Comparison of ENCODE assay signal across 8 mouse cellular contexts in the genomic region with DNA sequence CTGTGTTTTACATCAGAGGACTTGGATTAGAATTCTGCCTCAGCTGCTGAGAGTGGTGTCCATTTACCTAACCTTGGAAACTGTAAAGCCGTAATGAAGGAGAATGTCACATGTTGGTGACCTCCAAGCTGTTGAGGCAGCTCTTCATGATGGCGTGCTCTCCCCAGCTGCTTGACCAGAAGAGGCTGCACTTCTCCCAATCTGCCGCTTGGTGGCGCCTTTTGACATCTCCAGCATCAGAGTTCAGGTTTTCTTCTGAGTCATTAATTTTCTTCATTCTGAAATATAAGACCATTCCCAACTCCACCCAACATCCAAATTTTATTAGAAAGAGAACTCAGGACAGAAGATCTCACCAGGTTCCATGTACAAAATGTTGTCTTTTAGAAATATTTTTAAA.
DNase-seq lines count a peak whose midpoint lies in the region; ATAC-seq and TF ChIP-seq lines count a peak whose summit lies in the region.

No protein-coding gene starts in this region.

- WGBS in heart, postnatal 0 days, result 48% methylated on average over 4 of the region's 4 CpGs
- 36% methylated on average over 4 of the region's 4 CpGs for WGBS in limb, embryonic 11.5 days
- 50% methylated on average over 4 of the region's 4 CpGs for WGBS in midbrain, embryonic 14.5 days
- WGBS in heart, embryonic 10.5 days, result 42% methylated on average over 4 of the region's 4 CpGs

- H3K9me3 ChIP-seq in heart, postnatal 0 days (replicated peaks; ENCODE audit: control insufficient read depth, low read length), result no peaks in the 10 kb centered on the region
- no peaks in the 10 kb centered on the region for H3K9me3 ChIP-seq in limb, embryonic 11.5 days (ENCODE audit: control insufficient read depth, low read length)
- H3K9me3 ChIP-seq in midbrain, embryonic 14.5 days (ENCODE audit: control insufficient read depth, low read length), result no peaks in the 10 kb centered on the region
- no peaks in the 10 kb centered on the region for H3K9me3 ChIP-seq in heart, embryonic 10.5 days

- no peak overlapping the region for H3K4me2 ChIP-seq in heart, postnatal 0 days (ENCODE audit: low read depth, low read length)
- H3K4me2 ChIP-seq in limb, embryonic 11.5 days (ENCODE audit: low read depth, severe bottlenecking), result no peak overlapping the region
- H3K4me2 ChIP-seq in midbrain, embryonic 14.5 days (ENCODE audit: low read length), result no peak overlapping the region

- H3K4me1 ChIP-seq in heart, postnatal 0 days (ENCODE audit: control insufficient read depth, insufficient read depth), result peaks cover 11% of the 10 kb centered on the region; the same call in 1 of the 2 replicates
- 0 out of 2 replicates have a peak, but pooled peaks cover 3% of the 10 kb centered on the region for H3K4me1 ChIP-seq in limb, embryonic 11.5 days (ENCODE audit: control insufficient read depth, insufficient read depth, low read length)
- H3K4me1 ChIP-seq in midbrain, embryonic 14.5 days (ENCODE audit: control insufficient read depth, insufficient read depth, low read length), result peaks cover 6% of the 10 kb centered on the region; the same call in 1 of the 2 replicates
- peaks cover 6% of the 10 kb centered on the region; the same call in 1 of the 2 replicates for H3K4me1 ChIP-seq in heart, embryonic 10.5 days

- ATAC-seq in heart, postnatal 0 days (ENCODE audit: insufficient read depth, low read depth), result no peak
- no peak for ATAC-seq in limb, embryonic 11.5 days (ENCODE audit: insufficient number of reproducible peaks, low FRiP score, low TSS enrichment, low read depth)
- ATAC-seq in midbrain, embryonic 14.5 days (ENCODE audit: low FRiP score, low TSS enrichment), result no peak

- H3K27ac ChIP-seq in heart, postnatal 0 days (ENCODE audit: low read depth), result no peak overlapping the region
- no peak overlapping the region for H3K27ac ChIP-seq in limb, embryonic 11.5 days (replicated peaks; ENCODE audit: low read depth, low read length)
- H3K27ac ChIP-seq in midbrain, embryonic 14.5 days (replicated peaks; ENCODE audit: low read depth, low read length), result no peak overlapping the region
- no peak overlapping the region for H3K27ac ChIP-seq in heart, embryonic 10.5 days

- H3K4me3 ChIP-seq in heart, postnatal 0 days (ENCODE audit: low read depth, low read length), result no peak overlapping the region
- no peak overlapping the region for H3K4me3 ChIP-seq in limb, embryonic 11.5 days (ENCODE audit: low read depth, low read length)
- no peak overlapping the region for H3K4me3 ChIP-seq in midbrain, embryonic 14.5 days (replicated peaks; ENCODE audit: low read depth, low read length)
- no peak overlapping the region for H3K4me3 ChIP-seq in heart, embryonic 10.5 days

- no peaks in the 10 kb centered on the region for H3K27me3 ChIP-seq in heart, postnatal 0 days (ENCODE audit: control insufficient read depth, insufficient read depth, low read length)
- H3K27me3 ChIP-seq in limb, embryonic 11.5 days (ENCODE audit: control insufficient read depth, insufficient read depth, low read length), result no peaks in the 10 kb centered on the region
- H3K27me3 ChIP-seq in midbrain, embryonic 14.5 days (ENCODE audit: control insufficient read depth, insufficient read depth, low read length), result no peaks in the 10 kb centered on the region
- no peaks in the 10 kb centered on the region for H3K27me3 ChIP-seq in heart, embryonic 10.5 days (ENCODE audit: insufficient read depth, poor library complexity, severe bottlenecking)

- TF ChIP-seq EP300 in heart, postnatal 0 days (IDR thresholded peaks at IDR 0.05; ENCODE audit: low read depth), result no peak

- peak; percentile 49 for TF ChIP-seq CTCF in heart, postnatal 0 days (IDR thresholded peaks at IDR 0.05; ENCODE audit: low read depth)

- DNase-seq in heart, postnatal 0 days (ENCODE audit: low spot score), result no peak
- DNase-seq in heart, adult 9 months (ENCODE audit: low spot score in 2 of 2), result no peak
- DNase-seq in 416B (ENCODE audit: low read depth) (peak; percentile 50), ZHBTc4 (ENCODE audit: low read depth, low spot score) (peak; percentile 67)
- peak; percentile 50 for DNase-seq in limb, embryonic 11.5 days (ENCODE audit: low spot score)
- DNase-seq in thymus, postnatal 14 days, result peak; percentile 17
- no peak for DNase-seq in midbrain, embryonic 14.5 days
- DNase-seq in heart, embryonic 10.5 days (ENCODE audit: low spot score), result no peak

- H3K36me3 ChIP-seq in heart, postnatal 0 days (replicated peaks; ENCODE audit: control insufficient read depth, insufficient read depth, low read length), result peaks cover 10% of the 10 kb centered on the region
- no peaks in the 10 kb centered on the region for H3K36me3 ChIP-seq in limb, embryonic 11.5 days (ENCODE audit: control insufficient read depth, insufficient read depth, low read length)
- peaks cover 25% of the 10 kb centered on the region for H3K36me3 ChIP-seq in midbrain, embryonic 14.5 days (ENCODE audit: control insufficient read depth, insufficient read depth, low read length)
- 0 out of 2 replicates have a peak, but pooled peaks cover 10% of the 10 kb centered on the region for H3K36me3 ChIP-seq in heart, embryonic 10.5 days

- H3K9ac ChIP-seq in heart, postnatal 0 days (replicated peaks; ENCODE audit: low read depth, low read length), result no peak overlapping the region
- no peak overlapping the region for H3K9ac ChIP-seq in limb, embryonic 11.5 days (ENCODE audit: low read length)
- H3K9ac ChIP-seq in midbrain, embryonic 14.5 days (replicated peaks; ENCODE audit: low read length), result no peak overlapping the region

Comparison
In these comparisons a context has a peak if more than half of its experiments do, and no peak if none do; other contexts are left out.
1. DNase-seq: peak in 416B (single experiment), ZHBTc4 (single experiment), limb, embryonic 11.5 days (single experiment) and thymus, postnatal 14 days (single experiment); none in heart, postnatal 0 days (single experiment), heart, adult 9 months (0 of 2), midbrain, embryonic 14.5 days (single experiment) and heart, embryonic 10.5 days (single experiment).